ENCODE assay signal across 22 mouse cellular contexts in the genomic region with DNA sequence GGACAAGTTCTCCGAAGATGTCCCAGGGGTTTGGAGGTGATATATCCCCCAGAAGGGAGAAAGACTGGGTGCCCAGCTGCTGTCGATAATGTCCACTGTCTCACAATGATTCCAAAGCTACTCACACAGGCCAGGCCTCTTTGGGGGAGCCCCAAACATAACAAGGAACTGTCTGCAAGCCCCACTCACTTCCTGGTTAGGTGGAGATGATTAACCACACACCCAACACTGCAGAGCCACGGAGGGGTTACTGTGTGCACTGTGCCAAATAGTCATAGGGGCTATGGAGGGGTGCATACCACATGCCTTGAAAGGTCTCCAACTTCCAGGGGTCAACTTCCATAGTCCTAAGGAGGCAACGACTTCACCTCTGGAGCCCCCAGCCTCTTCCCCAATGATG. TPM values are rescaled to one million over a fixed set of nuclear protein-coding genes. Genes with fewer than 3 reads are reported as not detected.
DNase-seq lines count a peak whose midpoint lies in the region; ATAC-seq lines count a peak whose summit lies in the region.
"Had no signal": no experiment of that assay in that cellular context is flagged by ENCODE, and none has a peak within 500 bp of the region (broad histone marks: within the 10 kb centered on the region; RNA-seq: fewer than 3 reads in every experiment).

No protein-coding gene starts in this region.

- H3K4me2 ChIP-seq in kidney, embryonic 16.5 days (replicated peaks; ENCODE audit: low read depth, low read length), result no peak overlapping the region
- no peak overlapping the region for H3K4me2 ChIP-seq in intestine, embryonic 15.5 days (replicated peaks)
- H3K4me2 ChIP-seq: embryonic facial prominence, embryonic 12.5 days; embryonic facial prominence, embryonic 15.5 days; heart, embryonic 13.5 days; hindbrain, embryonic 13.5 days had no signal

- H3K27ac ChIP-seq in kidney, embryonic 16.5 days (ENCODE audit: low read length), result no peak overlapping the region
- H3K27ac ChIP-seq in intestine, embryonic 15.5 days, result no peak overlapping the region
- H3K27ac ChIP-seq: embryonic facial prominence, embryonic 12.5 days; embryonic facial prominence, embryonic 15.5 days; heart, adult 2 months; heart, embryonic 10.5 days; heart, embryonic 13.5 days; hindbrain, embryonic 13.5 days had no signal

- no peaks in the 10 kb centered on the region for H3K36me3 ChIP-seq in kidney, embryonic 16.5 days (ENCODE audit: insufficient read depth, low read length)
- H3K36me3 ChIP-seq in intestine, embryonic 15.5 days, result no peaks in the 10 kb centered on the region
- H3K36me3 ChIP-seq: embryonic facial prominence, embryonic 12.5 days; embryonic facial prominence, embryonic 15.5 days; heart, embryonic 10.5 days; heart, embryonic 13.5 days; hindbrain, embryonic 13.5 days had no signal

- H3K27me3 ChIP-seq in kidney, embryonic 16.5 days (ENCODE audit: insufficient read depth, low read length), result no peaks in the 10 kb centered on the region
- H3K27me3 ChIP-seq in intestine, embryonic 15.5 days (replicated peaks), result no peaks in the 10 kb centered on the region
- H3K27me3 ChIP-seq: embryonic facial prominence, embryonic 12.5 days; embryonic facial prominence, embryonic 15.5 days; hindbrain, embryonic 13.5 days had no signal

- no peak overlapping the region for H3K9ac ChIP-seq in kidney, embryonic 16.5 days (replicated peaks; ENCODE audit: low read length)
- H3K9ac ChIP-seq in intestine, embryonic 15.5 days, result no peak overlapping the region
- H3K9ac ChIP-seq: embryonic facial prominence, embryonic 12.5 days; embryonic facial prominence, embryonic 15.5 days; heart, embryonic 13.5 days; hindbrain, embryonic 13.5 days had no signal

- no peaks in the 10 kb centered on the region for H3K9me3 ChIP-seq in kidney, embryonic 16.5 days (ENCODE audit: low read length)
- no peaks in the 10 kb centered on the region for H3K9me3 ChIP-seq in intestine, embryonic 15.5 days
- H3K9me3 ChIP-seq: embryonic facial prominence, embryonic 12.5 days; embryonic facial prominence, embryonic 15.5 days; heart, embryonic 10.5 days; heart, embryonic 13.5 days; hindbrain, embryonic 13.5 days had no signal

- WGBS in kidney, embryonic 16.5 days, result 65% methylated on average over 4 of the region's 4 CpGs
- WGBS in intestine, embryonic 15.5 days, result 73% methylated on average over 4 of the region's 4 CpGs

- H3K4me1 ChIP-seq in kidney, embryonic 16.5 days (ENCODE audit: insufficient read depth, low read length), result no peaks in the 10 kb centered on the region
- no peaks in the 10 kb centered on the region for H3K4me1 ChIP-seq in intestine, embryonic 15.5 days (replicated peaks)
- H3K4me1 ChIP-seq: embryonic facial prominence, embryonic 12.5 days; embryonic facial prominence, embryonic 15.5 days; heart, embryonic 10.5 days; heart, embryonic 13.5 days had no signal

- no peak for DNase-seq in kidney, postnatal 10 days
- no peak for DNase-seq in adrenal gland, adult 2 months
- DNase-seq in layer of hippocampus, adult 18-20 months (ENCODE audit: low spot score in 2 of 2), result no peak
- DNase-seq: adrenal gland, adult 8-10 months; adrenal gland, postnatal 25 days; B cell, adult 2 months; cerebellum, adult 11-12 months; cerebellum, adult 8-10 months; cerebellum, postnatal 14 days; gastrocnemius, postnatal 25 days; heart, adult 2 months had no signal

- no peak overlapping the region for H3K4me3 ChIP-seq in kidney, embryonic 16.5 days (ENCODE audit: low read length)
- H3K4me3 ChIP-seq in intestine, embryonic 15.5 days (replicated peaks), result no peak overlapping the region
- H3K4me3 ChIP-seq: embryonic facial prominence, embryonic 12.5 days; embryonic facial prominence, embryonic 15.5 days; heart, adult 2 months; heart, embryonic 10.5 days; heart, embryonic 13.5 days; hindbrain, embryonic 13.5 days had no signal

- peak; percentile 44; the same call in 1 of the 2 replicates for ATAC-seq in kidney, embryonic 16.5 days (ENCODE audit: low FRiP score, low TSS enrichment)
- ATAC-seq in common myeloid progenitor, adult 5-6 weeks (replicated peaks; ENCODE audit: low read depth, poor library complexity, severe bottlenecking), result 0 out of 2 replicates have a peak, but pooled peaks have one; percentile 47
- peak; percentile 42; the same call in 1 of the 2 replicates for ATAC-seq in intestine, embryonic 15.5 days
- peak; percentile 48 for ATAC-seq in megakaryocyte progenitor cell, adult 5-6 weeks (replicated peaks; ENCODE audit: poor library complexity)
- ATAC-seq: forebrain, embryonic 14.5 days; hindbrain, embryonic 16.5 days had no signal

RNA-seq across cellular contexts. Expression of a gene that starts 49.4 kb away (rescaled TPM):
- 59.3 and 62.0 TPM in 2 replicates for polyA plus RNA-seq in kidney, embryonic 16.5 days (2015; fragmentation: Nextera tagmentation; extraction: Ambion mirVana)
- 14.7 and 14.8 TPM in 2 replicates for total RNA-seq in common myeloid progenitor, adult 5-6 weeks (2017)
- 46.7 and 53.5 TPM in 2 replicates for polyA plus RNA-seq in intestine, embryonic 15.5 days (2015; fragmentation: Nextera tagmentation; extraction: Ambion mirVana)
- total RNA-seq in megakaryocyte progenitor cell, adult 5-6 weeks (2015), result 55.6 and 65.0 TPM in 2 replicates
- 18.6 and 21.9 TPM in 2 replicates for total RNA-seq in megakaryocyte progenitor cell, adult 5-6 weeks (2017)
- total RNA-seq in adrenal gland, adult 2 months (2021), result 10 to 100 TPM; 24.2 to 26.0 TPM
- polyA plus RNA-seq in adrenal gland, adult 2 months (2012; rRNA removed), result 31.7 and 33.5 TPM in 2 replicates
- 10 to 100 TPM; 68.1 to 78.0 TPM for total RNA-seq in layer of hippocampus, adult 18-20 months (2021)
